Comparison of ENCODE assay signal across 11 mouse cellular contexts in genomic region chr3:86002423-86002822, GRCm38 (mm10). TPM values are rescaled to one million over a fixed set of nuclear protein-coding genes. Genes with fewer than 3 reads are reported as not detected.
A peak's percentile ranks its signal among the peaks of the same experiment; 100 is the strongest.
DNase-seq lines count a peak whose midpoint lies in the region; ATAC-seq and TF ChIP-seq lines count a peak whose summit lies in the region.
"Had no signal": no experiment of that assay in that cellular context is flagged by ENCODE, and none has a peak within 500 bp of the region (broad histone marks: within the 10 kb centered on the region; RNA-seq: fewer than 3 reads in every experiment).

Gene Prss48 (minus strand): TSS chr3:86002491.

- no peak for DNase-seq in kidney, postnatal 0 days (ENCODE audit: low spot score)
- no peak for DNase-seq in kidney, adult 18-20 months
- no peak for DNase-seq in MEL (ENCODE audit: low read depth, low spot score)
- DNase-seq in embryonic facial prominence, embryonic 10.5 days (ENCODE audit: low spot score) = peak; percentile 28
- DNase-seq in layer of hippocampus, postnatal 14 days (ENCODE audit: low spot score in 2 of 2) = no peak

- no peak within 1 kb of the TSS for H3K4me2 ChIP-seq in kidney, postnatal 0 days (ENCODE audit: low read length)
- no peak within 1 kb of the TSS for H3K4me2 ChIP-seq in hindbrain, embryonic 13.5 days
- H3K4me2 ChIP-seq: embryonic facial prominence, embryonic 15.5 days; heart, embryonic 13.5 days; limb, embryonic 12.5 days had no signal

- TF ChIP-seq RAD21 in MEL (IDR thresholded peaks at IDR 0.05; ENCODE audit: low read depth, low read length) = no peak

- no peak for TF ChIP-seq POLR2A in MEL (IDR thresholded peaks at IDR 0.05; ENCODE audit: control insufficient read depth in 1 of 2, insufficient read depth in 1 of 2, low read depth in 1 of 2, low read length in 2 of 2, poor library complexity in 1 of 2)

- no peak within 1 kb of the TSS for H3K9ac ChIP-seq in kidney, postnatal 0 days (ENCODE audit: low read depth, low read length)
- H3K9ac ChIP-seq in MEL (ENCODE audit: control insufficient read depth, low read depth, low read length, poor library complexity, severe bottlenecking) = no peak within 1 kb of the TSS
- no peak within 1 kb of the TSS for H3K9ac ChIP-seq in hindbrain, embryonic 13.5 days
- H3K9ac ChIP-seq: embryonic facial prominence, embryonic 15.5 days; heart, embryonic 13.5 days; limb, embryonic 12.5 days had no signal

- peak; percentile 49 for TF ChIP-seq CTCF in kidney, postnatal 0 days (IDR thresholded peaks at IDR 0.05; ENCODE audit: low read depth)
- TF ChIP-seq CTCF in MEL (IDR thresholded peaks at IDR 0.05 in 2 of 3, conservative IDR thresholded peaks at IDR 0.05 in 1 of 3; ENCODE audit: control insufficient read depth in 1 of 3, insufficient read depth in 1 of 3, low read depth in 2 of 3, low read length in 3 of 3, poor library complexity in 1 of 3, severe bottlenecking in 1 of 3) = peak in 2 of 3 experiments; percentile 13 to 34; a peak in 2 of 6 replicates

- 84% methylated on average over 17 of the region's 17 CpGs for WGBS in kidney, postnatal 0 days
- 73% methylated on average over 17 of the region's 17 CpGs for WGBS in embryonic facial prominence, embryonic 10.5 days
- WGBS in hindbrain, embryonic 13.5 days = 78% methylated on average over 17 of the region's 17 CpGs

- no peak within 1 kb of the TSS for H3K4me3 ChIP-seq in kidney, postnatal 0 days (replicated peaks; ENCODE audit: low read depth, low read length)
- no peak within 1 kb of the TSS for H3K4me3 ChIP-seq in MEL (ENCODE audit: control insufficient read depth in 1 of 2, insufficient read depth in 1 of 2, low read depth in 2 of 2, low read length in 2 of 2)
- H3K4me3 ChIP-seq in embryonic facial prominence, embryonic 10.5 days = no peak within 1 kb of the TSS
- no peak within 1 kb of the TSS for H3K4me3 ChIP-seq in hindbrain, embryonic 13.5 days
- H3K4me3 ChIP-seq: embryonic facial prominence, embryonic 15.5 days; heart, embryonic 13.5 days; limb, embryonic 12.5 days had no signal

- no peaks in the 10 kb centered on the region for H3K27me3 ChIP-seq in kidney, postnatal 0 days (ENCODE audit: insufficient read depth, low read length)
- H3K27me3 ChIP-seq in MEL (ENCODE audit: control insufficient read depth in 1 of 2, insufficient read depth in 2 of 2, low read length in 2 of 2) = no peaks in the 10 kb centered on the region
- H3K27me3 ChIP-seq in embryonic facial prominence, embryonic 10.5 days (replicated peaks; ENCODE audit: low read depth, poor library complexity, severe bottlenecking) = no peaks in the 10 kb centered on the region
- H3K27me3 ChIP-seq in hindbrain, embryonic 13.5 days = no peaks in the 10 kb centered on the region
- H3K27me3 ChIP-seq: embryonic facial prominence, embryonic 15.5 days; limb, embryonic 12.5 days had no signal

- no peaks in the 10 kb centered on the region for H3K4me1 ChIP-seq in kidney, postnatal 0 days (replicated peaks; ENCODE audit: insufficient read depth, low read length)
- no peaks in the 10 kb centered on the region for H3K4me1 ChIP-seq in MEL (ENCODE audit: control insufficient read depth in 1 of 2, insufficient read depth in 2 of 2, low read length in 2 of 2)
- peaks cover 6% of the 10 kb centered on the region for H3K4me1 ChIP-seq in embryonic facial prominence, embryonic 10.5 days
- no peaks in the 10 kb centered on the region for H3K4me1 ChIP-seq in hindbrain, embryonic 13.5 days (replicated peaks)
- H3K4me1 ChIP-seq: embryonic facial prominence, embryonic 15.5 days; limb, embryonic 12.5 days had no signal

- no peaks in the 10 kb centered on the region for H3K9me3 ChIP-seq in kidney, postnatal 0 days (replicated peaks; ENCODE audit: low read length)
- H3K9me3 ChIP-seq in MEL (replicated peaks; ENCODE audit: insufficient read depth, low read length) = no peaks in the 10 kb centered on the region
- peaks cover 3% of the 10 kb centered on the region; the same call in 1 of the 2 replicates for H3K9me3 ChIP-seq in embryonic facial prominence, embryonic 10.5 days
- H3K9me3 ChIP-seq in hindbrain, embryonic 13.5 days = no peaks in the 10 kb centered on the region
- H3K9me3 ChIP-seq: embryonic facial prominence, embryonic 15.5 days; heart, embryonic 13.5 days; limb, embryonic 12.5 days had no signal

- ATAC-seq in kidney, postnatal 0 days (replicated peaks; ENCODE audit: low FRiP score, low read depth) = no peak
- 0 out of 2 replicates have a peak, but pooled peaks have one; percentile 29 for ATAC-seq in megakaryocyte progenitor cell, adult 5-6 weeks (replicated peaks; ENCODE audit: poor library complexity)
- no peak for ATAC-seq in hindbrain, embryonic 13.5 days (ENCODE audit: low FRiP score)

- no peaks in the 10 kb centered on the region for H3K36me3 ChIP-seq in kidney, postnatal 0 days (ENCODE audit: insufficient read depth, low read length)
- H3K36me3 ChIP-seq in MEL (ENCODE audit: control insufficient read depth in 1 of 2, insufficient read depth in 2 of 2, low read length in 2 of 2) = no peaks in the 10 kb centered on the region
- 0 out of 2 replicates have a peak, but pooled peaks cover 2% of the 10 kb centered on the region for H3K36me3 ChIP-seq in embryonic facial prominence, embryonic 10.5 days (replicated peaks)
- no peaks in the 10 kb centered on the region for H3K36me3 ChIP-seq in hindbrain, embryonic 13.5 days
- H3K36me3 ChIP-seq: embryonic facial prominence, embryonic 15.5 days; heart, embryonic 13.5 days had no signal

- no peaks in the 10 kb centered on the region for H3K79me2 ChIP-seq in MEL (ENCODE audit: control insufficient read depth, insufficient read depth, low read length, poor library complexity)

- no peak within 1 kb of the TSS for H3K27ac ChIP-seq in kidney, postnatal 0 days
- H3K27ac ChIP-seq in MEL (ENCODE audit: control insufficient read depth, low read depth, low read length) = no peak within 1 kb of the TSS
- no peak within 1 kb of the TSS for H3K27ac ChIP-seq in embryonic facial prominence, embryonic 10.5 days (replicated peaks)
- H3K27ac ChIP-seq in hindbrain, embryonic 13.5 days = no peak within 1 kb of the TSS
- H3K27ac ChIP-seq: embryonic facial prominence, embryonic 15.5 days; heart, embryonic 13.5 days; limb, embryonic 12.5 days had no signal

- no peak for TF ChIP-seq EP300 in MEL (IDR thresholded peaks at IDR 0.05; ENCODE audit: low read depth in 1 of 2, low read length in 2 of 2)

TF ChIP-seq in MEL, 35 proteins besides CTCF, POLR2A, EP300 and RAD21:
- TF ChIP-seq HCFC1 (IDR thresholded peaks at IDR 0.05; ENCODE audit: low read depth, low read length) = no peak
- no peak for TF ChIP-seq SMC3 (IDR thresholded peaks at IDR 0.05; ENCODE audit: low read depth, low read length)
- TF ChIP-seq NRF1 (IDR thresholded peaks at IDR 0.05; ENCODE audit: insufficient read depth, low read depth, low read length, poor library complexity, severe bottlenecking) = no peak
- no peak for TF ChIP-seq MYC (IDR thresholded peaks at IDR 0.05; ENCODE audit: low read depth, low read length)
- no peak for TF ChIP-seq BHLHE40 (IDR thresholded peaks at IDR 0.05; ENCODE audit: borderline replicate concordance, low read depth, low read length)

RNA-seq across cellular contexts. Expression of gene Prss48, which starts in this region (rescaled TPM):
- polyA plus RNA-seq in kidney, postnatal 0 days (2015; fragmentation: Nextera tagmentation; extraction: Ambion mirVana) = not detected in 2 replicates
- total RNA-seq in MEL (2012; rRNA removed) = not detected in 2 replicates
- not detected for polyA plus RNA-seq in MEL (2012; ENCODE audit: insufficient read depth in 1 of 2, insufficient read length in 2 of 2, low read depth in 1 of 2, low replicate concordance in 2 of 2, missing spikeins in 1 of 2)
- 0.16 TPM in 1 of 2 replicates, not detected in the other for polyA plus RNA-seq in embryonic facial prominence, embryonic 10.5 days (2016; fragmentation: Nextera tagmentation; extraction: Ambion mirVana)
- total RNA-seq in megakaryocyte progenitor cell, adult 5-6 weeks (2015) = not detected in 2 replicates
- total RNA-seq in megakaryocyte progenitor cell, adult 5-6 weeks (2017) = not detected in 2 replicates
- not detected for total RNA-seq in layer of hippocampus, postnatal 14 days (2021)
- not detected in 2 replicates for polyA plus RNA-seq in hindbrain, embryonic 13.5 days (2015; fragmentation: Nextera tagmentation; extraction: Ambion mirVana)
- polyA plus RNA-seq: embryonic facial prominence, embryonic 15.5 days; heart, embryonic 13.5 days; limb, embryonic 12.5 days; neural tube, embryonic 14.5 days had no signal

Comparison
In these comparisons a context has a peak if more than half of its experiments do, and no peak if none do; other contexts are left out.
1. Peak in DNase-seq in embryonic facial prominence, embryonic 10.5 days; RNA of the gene not detected or under 1 TPM.
2. Peak in ATAC-seq in megakaryocyte progenitor cell, adult 5-6 weeks; RNA of the gene not detected or under 1 TPM.